Mouse (Mus musculus): ENCODE results near the gene Ndufa5. TPM values are rescaled to one million over a fixed set of nuclear protein-coding genes. Genes with fewer than 3 reads are reported as not detected.

Gene Ndufa5
- polyA plus RNA-seq (2012; rRNA removed; ENCODE audit: low replicate concordance), result 1.6 and 3.9 TPM in 2 replicates

GRCm38 (mm10) chr6:24527155-24528063, at the start of gene Ndufa5:
Gene Ndufa5, minus strand, starts transcription at chr6:24528013.

GRCm38 (mm10) chr6:24528064-24528243, 141 bp upstream of the Ndufa5 start, which contains the start of gene Asb15:
Gene Asb15, plus strand, starts transcription at chr6:24528144.

GRCm38 (mm10) chr6:24514552-24515284, 13.1 kb downstream of the Ndufa5 start, which contains the start of gene Iqub:
Gene Iqub, minus strand, starts transcription at chr6:24515067.

Other genes starting within 250 kb of the Ndufa5 start
- not detected in 2 replicates for gene Iqub, start 12.9 kb downstream of the Ndufa5 start, polyA plus RNA-seq (2012; rRNA removed; ENCODE audit: low replicate concordance)
- 6.5 TPM in 1 of 2 replicates, not detected in the other for gene Asb15, start 131 bp upstream of the Ndufa5 start, polyA plus RNA-seq (2012; rRNA removed; ENCODE audit: low replicate concordance)
- 10.5 TPM in 1 of 2 replicates, not detected in the other for gene Lmod2, start 69.7 kb upstream of the Ndufa5 start, polyA plus RNA-seq (2012; rRNA removed; ENCODE audit: low replicate concordance)
- 15.5 and 108 TPM in 2 replicates for gene Wasl, start 137.0 kb upstream of the Ndufa5 start, polyA plus RNA-seq (2012; rRNA removed; ENCODE audit: low replicate concordance)
- gene Hyal6, start 205.2 kb upstream of the Ndufa5 start, polyA plus RNA-seq (2012; rRNA removed; ENCODE audit: low replicate concordance), result not detected in 2 replicates
- not detected in 2 replicates for gene Hyal4, start 220.3 kb upstream of the Ndufa5 start, polyA plus RNA-seq (2012; rRNA removed; ENCODE audit: low replicate concordance)

All from mammary gland, adult 2 months (tissue).